Mouse (Mus musculus) heart, embryonic 11.5 days (tissue): ENCODE measurements around the gene Klhdc7b. TPM values are rescaled to one million over a fixed set of nuclear protein-coding genes. Genes with fewer than 3 reads are reported as not detected.

ENCODE experiments used
- ATAC-seq: fragments of 200-750 bp; cut with Nextera tagmentation; replicated peaks from 2 replicates; pipeline ENCODE4 v1.8.0; 2017; ENCODE audit warnings: moderate library complexity; ENCODE audit not compliant: insufficient number of reproducible peaks, low FRiP score, low TSS enrichment
- H3K27ac ChIP-seq: fragments of 300-500 bp; sonication (generic); 2 replicates; pipeline ENCODE4 v1.5.1; 2014; ENCODE audit warnings: mild to moderate bottlenecking, low read depth, low read length
- H3K27me3 ChIP-seq: fragments of 300-500 bp; sonication (generic); 2 replicates; pipeline ENCODE4 v1.6.1; 2014; ENCODE audit warnings: mild to moderate bottlenecking, low read length, mixed read lengths; ENCODE audit not compliant: control insufficient read depth, insufficient read depth
- H3K36me3 ChIP-seq: fragments of 300-500 bp; sonication (generic); 2 replicates; pipeline ENCODE4 v1.6.1; 2014; ENCODE audit warnings: mild to moderate bottlenecking, low read length, moderate library complexity, mixed read lengths; ENCODE audit not compliant: control insufficient read depth, insufficient read depth
- H3K4me1 ChIP-seq: fragments of 300-500 bp; sonication (generic); 2 replicates; pipeline ENCODE4 v1.6.1; 2014; ENCODE audit warnings: low read length; ENCODE audit not compliant: control insufficient read depth, insufficient read depth
- H3K4me2 ChIP-seq: fragments of 300-500 bp; sonication (generic); 2 replicates; pipeline ENCODE4 v1.6.1; 2014; ENCODE audit warnings: mild to moderate bottlenecking, moderate library complexity
- H3K4me3 ChIP-seq: fragments of 300-500 bp; sonication (generic); 2 replicates; pipeline ENCODE4 v1.5.1; 2014; ENCODE audit warnings: low read depth, low read length
- H3K9ac ChIP-seq: fragments of 300-500 bp; sonication (generic); 2 replicates; pipeline ENCODE4 v1.6.1; 2014; ENCODE audit warnings: mild to moderate bottlenecking, low read depth, low read length, moderate library complexity
- H3K9me3 ChIP-seq: fragments of 300-500 bp; sonication (generic); replicated peaks from 2 replicates; pipeline ENCODE4 v1.6.1; 2016; ENCODE audit warnings: low read length; ENCODE audit not compliant: control insufficient read depth
- WGBS: fragments of 180-500 bp; shearing (Covaris S2); extraction: QIAGEN DNeasy Blood & Tissue Kit; methylation state at CpG from one replicate; pipeline ENCODE4 v1.1.7; 2014; ENCODE audit not compliant: insufficient replicate concordance; 5-methylcytosine and 5-hydroxymethylcytosine counted together
- polyA plus RNA-seq: library from polyadenylated mRNA; unstranded; fragments of >200 nt; fragmentation: Nextera tagmentation; extraction: Ambion mirVana; gene quantifications from 2 replicates; pipeline ENCODE4 v1.2.1, GENCODE M21; 2014

The Klhdc7b gene
- polyA plus RNA-seq = not detected in 2 replicates

DNA sequence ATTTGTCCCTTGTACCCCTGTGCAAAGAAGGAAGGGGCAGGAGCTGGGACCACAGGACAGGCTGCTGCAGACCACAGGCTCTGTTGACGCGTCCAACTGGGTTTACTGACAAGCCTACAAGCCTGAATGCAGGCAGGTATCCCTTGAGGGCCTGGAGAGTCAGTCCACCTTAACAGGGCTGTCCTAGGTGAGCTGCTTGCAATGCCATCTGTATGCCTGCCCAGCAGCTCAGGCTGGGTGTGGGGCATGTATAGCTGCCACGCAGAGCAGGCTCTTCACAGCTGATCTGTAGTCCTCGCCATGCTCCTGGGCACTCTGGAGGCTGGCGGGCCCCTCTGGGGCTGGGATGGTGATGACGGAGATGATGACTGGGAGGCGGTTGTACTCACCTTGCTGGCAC, at the start of gene Klhdc7b:
Gene Klhdc7b, plus strand, starts transcription at position 301 of the 400 bp plus-strand sequence.
- no peak for ATAC-seq
- Histone ChIP-seq H3K27ac (no peak within 1 kb of the TSS), H3K36me3 (no peaks in the 10 kb centered on the region), H3K27me3 (peaks cover 18% of the 10 kb centered on the region), H3K4me3 (no peak within 1 kb of the TSS), H3K4me1 (no peaks in the 10 kb centered on the region; the same call in 1 of the 2 replicates), H3K9me3 (no peaks in the 10 kb centered on the region), H3K9ac (no peak within 1 kb of the TSS), H3K4me2 (no peak within 1 kb of the TSS)
- 74% methylated on average over 7 of the region's 7 CpGs for WGBS

- H3K27ac ChIP-seq = no peak overlapping the region
- WGBS = 71% methylated on average over 14 of the region's 14 CpGs
- H3K9me3 ChIP-seq = no peaks in the 10 kb centered on the region
- no peak for ATAC-seq
- no peak overlapping the region for H3K4me2 ChIP-seq
- H3K4me1 ChIP-seq = no peaks in the 10 kb centered on the region
- no peak overlapping the region for H3K9ac ChIP-seq
- no peak overlapping the region for H3K4me3 ChIP-seq
- no peaks in the 10 kb centered on the region for H3K27me3 ChIP-seq
- H3K36me3 ChIP-seq = no peaks in the 10 kb centered on the region
These were observed 48.3 kb upstream of the Klhdc7b start for GRCm38 (mm10) chr15:89336422-89336821.

DNA sequence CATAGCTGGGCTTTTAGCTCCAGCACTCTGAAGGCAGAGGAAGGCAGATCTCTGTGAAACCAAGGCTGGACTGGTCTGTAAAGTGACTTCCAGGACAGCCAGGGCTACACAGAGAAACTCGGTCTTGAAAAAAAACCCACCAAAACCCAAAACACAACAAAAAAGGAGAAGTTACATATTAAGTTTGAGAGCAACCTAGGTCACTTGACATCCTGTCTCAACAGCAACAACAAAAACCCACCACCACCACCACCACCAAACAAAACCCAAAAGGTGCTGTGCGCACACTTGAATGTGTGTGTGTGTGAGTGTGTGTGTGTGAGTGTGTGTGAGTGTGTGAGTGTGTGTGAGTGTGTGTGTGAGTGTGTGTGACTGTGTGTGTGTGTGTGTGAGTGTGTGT, 45.0 kb upstream of the Klhdc7b start:
- H3K36me3 ChIP-seq = no peaks in the 10 kb centered on the region
- H3K9ac ChIP-seq = no peak overlapping the region
- no peaks in the 10 kb centered on the region for H3K9me3 ChIP-seq
- no peak overlapping the region for H3K4me3 ChIP-seq
- no peaks in the 10 kb centered on the region for H3K4me1 ChIP-seq
- no peak overlapping the region for H3K4me2 ChIP-seq
- no peak overlapping the region for H3K27ac ChIP-seq
- no peak for ATAC-seq
- H3K27me3 ChIP-seq = no peaks in the 10 kb centered on the region
- 88% methylated on average over 2 of the region's 2 CpGs for WGBS

- Histone ChIP-seq H3K36me3 (no peaks in the 10 kb centered on the region), H3K9ac (no peak overlapping the region), H3K4me1 (no peaks in the 10 kb centered on the region), H3K4me3 (no peak overlapping the region), H3K27ac (no peak overlapping the region), H3K9me3 (no peaks in the 10 kb centered on the region), H3K27me3 (no peaks in the 10 kb centered on the region), H3K4me2 (no peak overlapping the region)
- 83% methylated on average over 3 of the region's 3 CpGs for WGBS
- ATAC-seq = no peak
These were observed 44.6 kb upstream of the Klhdc7b start for GRCm38 (mm10) chr15:89340136-89340535.

GRCm38 (mm10) chr15:89341678-89342077, 43.0 kb upstream of the Klhdc7b start:
- H3K4me2 ChIP-seq = no peak overlapping the region
- no peak overlapping the region for H3K27ac ChIP-seq
- no peaks in the 10 kb centered on the region for H3K36me3 ChIP-seq
- no peak overlapping the region for H3K9ac ChIP-seq
- H3K4me3 ChIP-seq = no peak overlapping the region
- H3K9me3 ChIP-seq = no peaks in the 10 kb centered on the region
- no peaks in the 10 kb centered on the region for H3K27me3 ChIP-seq
- ATAC-seq = no peak
- no peaks in the 10 kb centered on the region for H3K4me1 ChIP-seq
- 48% methylated on average over 1 of the region's 1 CpGs for WGBS

- Histone ChIP-seq H3K27ac (no peak overlapping the region), H3K4me2 (no peak overlapping the region), H3K4me1 (no peaks in the 10 kb centered on the region), H3K9ac (no peak overlapping the region), H3K27me3 (no peaks in the 10 kb centered on the region), H3K4me3 (no peak overlapping the region), H3K36me3 (no peaks in the 10 kb centered on the region), H3K9me3 (no peaks in the 10 kb centered on the region)
- no peak for ATAC-seq
- WGBS = 79% methylated on average over 3 of the region's 3 CpGs
These were observed 41.4 kb upstream of the Klhdc7b start for GRCm38 (mm10) chr15:89343325-89343724.

- Histone ChIP-seq H3K27me3 (no peaks in the 10 kb centered on the region), H3K4me2 (no peak overlapping the region), H3K9ac (no peak overlapping the region), H3K27ac (no peak overlapping the region), H3K9me3 (no peaks in the 10 kb centered on the region), H3K4me3 (no peak overlapping the region), H3K4me1 (peaks cover 8% of the 10 kb centered on the region), H3K36me3 (peaks cover 21% of the 10 kb centered on the region)
- 74% methylated on average over 5 of the region's 5 CpGs for WGBS
- ATAC-seq = no peak
These were observed 34.3 kb upstream of the Klhdc7b start for GRCm38 (mm10) chr15:89350447-89350846.

DNA sequence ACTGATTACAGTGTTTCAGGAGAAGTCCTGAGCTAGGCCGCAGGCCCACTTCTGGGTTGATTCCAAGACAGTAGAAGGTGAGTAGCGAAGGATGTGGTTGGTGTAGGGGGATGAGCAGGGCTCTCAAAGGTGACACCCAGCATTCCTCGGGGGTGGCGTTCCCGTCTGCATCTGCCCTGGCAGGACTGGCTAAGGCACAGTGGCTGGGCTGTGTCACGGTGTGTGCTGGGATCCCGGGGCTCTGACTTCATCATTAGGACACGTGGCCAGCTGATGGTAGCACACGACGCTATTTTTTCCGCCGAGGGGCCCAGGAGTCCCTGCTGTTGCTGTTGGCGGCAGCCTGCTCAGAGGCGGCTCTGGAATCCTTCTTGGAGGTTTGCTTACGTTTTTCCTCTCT, 33.4 kb upstream of the Klhdc7b start:
- 81% methylated on average over 15 of the region's 15 CpGs for WGBS
- no peak for ATAC-seq
- Histone ChIP-seq H3K9me3 (no peaks in the 10 kb centered on the region), H3K27me3 (no peaks in the 10 kb centered on the region), H3K36me3 (peaks cover 21% of the 10 kb centered on the region), H3K27ac (no peak overlapping the region), H3K4me3 (no peak overlapping the region), H3K4me1 (peaks cover 8% of the 10 kb centered on the region), H3K9ac (no peak overlapping the region), H3K4me2 (no peak overlapping the region)

DNA sequence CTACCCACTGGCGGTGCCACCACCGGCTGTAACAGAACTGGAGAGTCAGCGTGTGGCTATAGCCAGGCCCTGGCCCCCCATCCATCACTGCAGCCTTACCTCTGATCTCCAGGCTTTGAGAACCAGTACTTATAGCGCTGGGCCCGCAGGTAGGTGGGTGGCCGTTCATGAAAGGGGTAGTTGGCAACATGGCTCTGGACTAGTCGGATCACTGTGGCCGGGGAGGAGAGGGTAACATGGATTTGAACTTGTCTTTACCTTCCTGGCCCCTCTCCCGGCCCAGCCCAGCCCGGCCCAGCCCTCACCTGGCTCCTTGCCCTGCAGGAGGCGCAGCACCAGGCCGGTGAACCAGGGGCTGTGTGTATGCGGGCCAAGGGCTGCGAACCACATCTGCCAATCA, 32.7 kb upstream of the Klhdc7b start:
- Histone ChIP-seq H3K9ac (no peak overlapping the region), H3K9me3 (no peaks in the 10 kb centered on the region), H3K4me1 (peaks cover 10% of the 10 kb centered on the region), H3K4me3 (no peak overlapping the region), H3K36me3 (peaks cover 21% of the 10 kb centered on the region), H3K27me3 (no peaks in the 10 kb centered on the region), H3K4me2 (no peak overlapping the region), H3K27ac (no peak overlapping the region)
- 93% methylated on average over 14 of the region's 14 CpGs for WGBS
- ATAC-seq = no peak
